Mouse (Mus musculus) megakaryocyte, embryonic 14.5 days (primary cell): ENCODE measurements around the gene Akap5.

Source experiments
- FLI1 ChIP-seq: IDR thresholded peaks from 2 replicates; pipeline ENCODE4 v1.6.1; 2012; ENCODE audit warnings: low read length, inconsistent platforms, mixed read lengths
- GATA1 ChIP-seq: IDR thresholded peaks from 3 replicates; pipeline ENCODE4 v1.6.1; 2012; ENCODE audit warnings: mixed read lengths, low read length, inconsistent platforms, borderline replicate concordance

DNA sequence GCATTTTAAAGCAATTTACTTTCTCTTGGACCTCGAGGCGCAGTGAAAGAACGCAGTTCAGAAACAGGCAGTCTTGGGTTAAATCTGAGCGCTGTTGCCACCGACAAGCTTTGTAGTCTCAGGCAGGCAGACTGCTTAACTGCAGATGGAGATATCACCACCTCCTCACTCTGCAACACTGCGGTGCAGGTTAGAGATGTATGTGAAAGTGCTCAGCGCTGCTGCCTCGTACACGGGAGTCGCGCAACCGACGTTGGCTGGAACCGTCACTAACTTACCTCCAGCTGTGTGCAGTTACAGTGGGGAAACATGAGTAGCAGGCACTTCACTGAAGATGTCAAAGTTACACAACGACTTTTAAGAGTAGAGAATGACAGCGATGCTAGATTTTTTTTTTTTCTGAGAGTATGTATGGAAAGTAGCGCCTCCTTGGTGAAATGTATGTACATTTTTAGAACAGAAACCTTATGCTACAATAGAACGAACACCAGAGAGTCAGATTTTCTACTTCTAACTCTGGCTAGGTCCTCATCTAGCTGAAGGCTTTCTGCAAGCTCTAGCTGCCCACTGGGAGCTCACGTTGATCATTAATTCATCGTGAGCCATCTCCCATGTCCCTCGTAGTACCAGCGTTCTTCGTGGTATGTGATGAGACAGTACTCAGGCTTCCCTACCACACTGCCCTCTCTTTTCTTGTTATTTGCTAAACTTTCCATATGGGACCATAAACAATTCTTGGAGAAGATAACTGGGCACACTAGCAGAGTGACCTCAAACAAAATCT, 1.9 kb downstream of the Akap5 start:
- TF ChIP-seq GATA1: no peak
- no peak for TF ChIP-seq FLI1
